Mouse (Mus musculus) embryonic facial prominence, embryonic 15.5 days (tissue): Measurements from ENCODE around the gene Cyb561d2. TPM values are rescaled to one million over a fixed set of nuclear protein-coding genes. Genes with fewer than 3 reads are reported as not detected.

Experiments used
- ATAC-seq: fragments of 200-750 bp; cut with Nextera tagmentation; 2 replicates; pipeline ENCODE4 v1.8.0; 2017; ENCODE audit warnings: low read depth, moderate TSS enrichment; ENCODE audit not compliant: insufficient number of reproducible peaks, low FRiP score, low TSS enrichment
- H3K27ac ChIP-seq: fragments of 300-500 bp; sonication (generic); replicated peaks from 2 replicates; pipeline ENCODE4 v1.5.1; 2015; ENCODE audit warnings: mild to moderate bottlenecking, inconsistent platforms
- H3K27me3 ChIP-seq: fragments of 300-500 bp; sonication (generic); 2 replicates; pipeline ENCODE4 v1.6.1; 2015; ENCODE audit warnings: inconsistent platforms
- H3K36me3 ChIP-seq: fragments of 300-500 bp; sonication (generic); 2 replicates; pipeline ENCODE4 v1.6.1; 2015; ENCODE audit warnings: mild to moderate bottlenecking, inconsistent platforms
- H3K4me1 ChIP-seq: fragments of 300-500 bp; sonication (generic); 2 replicates; pipeline ENCODE4 v1.6.1; 2015; ENCODE audit warnings: inconsistent platforms
- H3K4me2 ChIP-seq: fragments of 300-500 bp; sonication (generic); replicated peaks from 2 replicates; pipeline ENCODE4 v1.6.1; 2015; ENCODE audit warnings: mild to moderate bottlenecking, inconsistent platforms
- H3K4me3 ChIP-seq: fragments of 300-500 bp; sonication (generic); replicated peaks from 2 replicates; pipeline ENCODE4 v1.5.1; 2015; ENCODE audit warnings: mild to moderate bottlenecking, inconsistent platforms
- H3K9ac ChIP-seq: fragments of 300-500 bp; sonication (generic); 2 replicates; pipeline ENCODE4 v1.6.1; 2015; ENCODE audit warnings: inconsistent platforms
- H3K9me3 ChIP-seq: fragments of 300-500 bp; sonication (generic); replicated peaks from 2 replicates; pipeline ENCODE4 v1.6.1; 2016; ENCODE audit warnings: inconsistent platforms
- WGBS: fragments of 180-500 bp; shearing (Covaris S2); methylation state at CpG from one replicate; pipeline ENCODE4 v1.1.7; 2015; 5-methylcytosine and 5-hydroxymethylcytosine counted together
- polyA plus RNA-seq: library from polyadenylated mRNA; unstranded; fragments of >200 nt; fragmentation: Nextera tagmentation; extraction: Ambion mirVana; gene quantifications from 2 replicates; pipeline ENCODE4 v1.2.1, GENCODE M21; 2015

The Cyb561d2 gene
- polyA plus RNA-seq, 1 experiment from 2014 or later: 26.4 TPM

DNA sequence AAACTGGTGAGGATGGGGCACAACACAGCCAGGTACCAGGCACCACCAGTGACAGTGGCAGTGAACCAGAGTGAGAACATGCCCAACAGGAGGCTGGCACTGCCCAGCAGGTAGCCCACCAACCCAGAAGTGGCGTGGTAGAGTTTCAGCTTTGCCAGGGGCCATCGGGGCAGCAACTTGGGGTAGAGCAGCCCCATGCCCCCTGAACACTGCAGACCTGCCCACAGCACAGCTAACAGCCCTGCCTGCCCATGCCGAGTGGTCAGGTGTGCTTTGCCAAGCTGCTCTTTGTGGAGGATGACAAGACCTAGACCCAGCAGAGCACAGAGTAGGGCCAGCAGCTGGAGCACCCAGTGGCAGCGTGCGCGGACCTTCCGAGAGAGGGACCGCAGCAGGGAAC lies 2.1 kb downstream of the Cyb561d2 start:
- peaks cover 50% of the 10 kb centered on the region for H3K36me3 ChIP-seq
- peaks cover 47% of the 10 kb centered on the region for H3K4me1 ChIP-seq
- no peaks in the 10 kb centered on the region for H3K27me3 ChIP-seq
- H3K4me3 ChIP-seq: no peak overlapping the region
- H3K9ac ChIP-seq: no peak overlapping the region
- no peak for ATAC-seq
- no peaks in the 10 kb centered on the region for H3K9me3 ChIP-seq
- H3K27ac ChIP-seq: no peak overlapping the region
- H3K4me2 ChIP-seq: no peak overlapping the region
- WGBS: 93% methylated on average over 8 of the region's 8 CpGs

DNA sequence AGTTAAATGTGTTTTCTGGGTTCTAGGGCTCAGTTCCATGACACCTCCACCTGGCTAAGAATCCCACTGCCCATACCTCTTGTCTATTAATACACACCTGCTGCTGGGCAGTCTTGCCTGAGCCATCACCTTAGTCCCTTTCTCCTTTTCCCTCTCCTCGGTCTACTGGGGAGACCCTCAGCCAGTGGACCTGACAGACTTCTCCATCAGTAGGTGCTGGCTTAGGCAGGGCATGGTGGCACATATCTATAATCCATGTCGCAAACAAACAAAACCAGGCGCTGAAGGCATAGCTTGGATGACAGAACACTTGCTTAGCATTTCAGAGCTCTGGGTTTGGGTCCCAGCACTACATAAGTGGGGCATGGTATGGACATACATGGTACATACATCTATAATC lies 3.3 kb downstream of the Cyb561d2 start:
- 92% methylated on average over 3 of the region's 3 CpGs for WGBS
- Histone ChIP-seq H3K4me3 (no peak overlapping the region), H3K27ac (no peak overlapping the region), H3K4me2 (no peak overlapping the region), H3K4me1 (peaks cover 50% of the 10 kb centered on the region), H3K27me3 (no peaks in the 10 kb centered on the region), H3K9me3 (no peaks in the 10 kb centered on the region), H3K36me3 (peaks cover 39% of the 10 kb centered on the region), H3K9ac (no peak overlapping the region)
- no peak for ATAC-seq

DNA sequence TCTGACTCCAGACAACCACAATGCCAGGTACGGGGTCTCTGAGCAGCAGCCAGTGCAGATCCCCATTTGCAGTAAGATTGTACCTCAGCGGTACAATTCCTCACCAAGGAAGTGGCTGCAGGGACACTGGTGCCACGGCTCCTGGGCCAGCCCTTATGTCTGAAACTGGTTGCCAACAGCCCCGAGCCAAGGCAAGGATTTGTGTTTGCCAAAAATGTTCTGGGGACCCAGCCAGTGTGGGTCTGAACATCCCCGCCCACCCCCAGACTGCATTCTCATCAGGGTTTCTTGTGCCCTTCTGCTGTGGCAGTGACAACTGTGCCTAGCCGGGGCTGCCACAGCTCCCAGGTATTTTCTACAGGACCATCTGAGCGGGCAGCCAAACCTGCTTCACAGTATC lies 3.8 kb downstream of the Cyb561d2 start:
- no peaks in the 10 kb centered on the region for H3K9me3 ChIP-seq

DNA sequence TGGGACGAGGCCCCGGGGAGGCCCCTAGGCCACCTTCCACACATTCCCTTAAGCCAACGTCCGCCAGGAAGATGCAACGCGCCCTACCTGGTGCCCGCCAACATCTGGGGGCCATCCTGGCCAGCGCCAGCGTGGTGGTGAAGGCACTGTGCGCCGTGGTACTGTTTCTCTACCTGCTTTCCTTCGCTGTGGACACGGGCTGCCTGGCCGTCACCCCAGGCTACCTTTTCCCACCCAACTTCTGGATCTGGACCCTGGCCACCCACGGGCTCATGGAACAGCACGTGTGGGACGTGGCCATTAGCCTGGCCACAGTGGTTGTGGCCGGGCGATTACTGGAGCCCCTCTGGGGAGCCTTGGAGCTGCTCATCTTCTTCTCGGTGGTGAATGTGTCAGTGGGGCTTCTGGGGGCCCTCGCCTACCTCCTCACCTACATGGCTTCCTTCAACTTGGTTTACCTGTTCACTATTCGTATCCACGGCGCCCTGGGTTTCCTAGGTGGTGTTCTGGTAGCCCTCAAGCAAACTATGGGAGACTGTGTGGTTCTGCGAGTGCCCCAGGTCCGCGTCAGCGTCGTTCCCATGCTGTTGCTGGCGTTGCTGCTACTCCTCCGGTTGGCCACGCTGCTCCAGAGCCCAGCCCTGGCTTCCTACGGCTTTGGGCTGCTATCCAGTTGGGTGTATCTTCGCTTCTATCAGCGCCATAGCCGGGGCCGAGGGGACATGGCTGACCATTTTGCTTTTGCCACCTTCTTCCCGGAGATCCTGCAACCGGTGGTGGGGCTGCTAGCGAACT lies 7.4 kb downstream of the Cyb561d2 start:
- Histone ChIP-seq H3K4me3 (peak overlapping the region; percentile 87), H3K9me3 (no peaks in the 10 kb centered on the region), H3K4me2 (peak overlapping the region; percentile 83), H3K27me3 (no peaks in the 10 kb centered on the region), H3K4me1 (peaks cover 30% of the 10 kb centered on the region), H3K36me3 (peaks cover 26% of the 10 kb centered on the region), H3K27ac (peak overlapping the region; percentile 92), H3K9ac (peak overlapping the region; percentile 93)
- no peak; the same call in 1 of the 2 replicates for ATAC-seq
- under 1% methylated on average over 40 of the region's 40 CpGs for WGBS

More for the DNA sequence above, 3.8 kb downstream of the Cyb561d2 start:
- H3K27me3 ChIP-seq: no peaks in the 10 kb centered on the region
- no peak for ATAC-seq
- H3K36me3 ChIP-seq: peaks cover 34% of the 10 kb centered on the region
- H3K4me3 ChIP-seq: no peak overlapping the region
- peaks cover 50% of the 10 kb centered on the region for H3K4me1 ChIP-seq
- H3K9ac ChIP-seq: no peak overlapping the region
- H3K4me2 ChIP-seq: no peak overlapping the region
- 91% methylated on average over 7 of the region's 7 CpGs for WGBS
- no peak overlapping the region for H3K27ac ChIP-seq

DNA sequence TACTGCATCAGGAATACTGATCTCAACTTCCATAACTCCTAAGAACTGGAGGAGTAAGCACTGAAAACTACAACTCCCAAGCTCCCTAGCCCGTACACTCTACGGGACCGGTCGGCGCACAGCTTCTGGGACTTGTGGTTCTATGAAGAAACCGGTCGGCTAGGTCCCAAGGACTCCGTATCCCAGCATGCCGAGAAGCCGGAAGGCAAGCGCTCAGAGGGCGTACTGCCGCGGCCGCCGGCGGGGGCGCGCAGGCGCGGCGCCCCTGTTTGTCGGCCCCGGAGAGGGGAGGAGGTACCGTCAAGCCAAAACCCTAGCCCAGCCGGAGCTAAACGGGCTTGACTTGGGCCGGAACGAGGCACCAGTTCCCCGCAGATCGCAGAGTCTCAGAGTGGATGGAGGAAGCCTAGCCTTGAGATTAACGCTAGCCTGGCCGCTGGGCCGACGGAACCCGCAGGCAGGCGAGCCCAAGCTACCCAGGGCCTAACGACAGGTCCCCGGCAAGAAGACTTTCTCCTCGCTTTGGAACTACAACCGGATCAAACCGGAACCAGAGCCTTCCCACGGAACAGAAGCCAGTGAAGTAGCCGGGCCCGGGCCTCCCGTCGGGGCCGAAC lies 8.1 kb downstream of the Cyb561d2 start, which contains the start of gene Tmem115:
TSS of gene Tmem115 (plus strand) at position 155 of the 617 bp plus-strand sequence.
- Histone ChIP-seq H3K4me2 (peak within 1 kb of the TSS; percentile 83), H3K9me3 (no peaks in the 10 kb centered on the region), H3K4me1 (peaks cover 30% of the 10 kb centered on the region), H3K4me3 (peak within 1 kb of the TSS; percentile 87), H3K27me3 (no peaks in the 10 kb centered on the region), H3K36me3 (peaks cover 19% of the 10 kb centered on the region), H3K9ac (peak within 1 kb of the TSS; percentile 93), H3K27ac (peak within 1 kb of the TSS; percentile 92)
- under 1% methylated on average over 48 of the region's 48 CpGs for WGBS
- ATAC-seq: peak; percentile 99

DNA sequence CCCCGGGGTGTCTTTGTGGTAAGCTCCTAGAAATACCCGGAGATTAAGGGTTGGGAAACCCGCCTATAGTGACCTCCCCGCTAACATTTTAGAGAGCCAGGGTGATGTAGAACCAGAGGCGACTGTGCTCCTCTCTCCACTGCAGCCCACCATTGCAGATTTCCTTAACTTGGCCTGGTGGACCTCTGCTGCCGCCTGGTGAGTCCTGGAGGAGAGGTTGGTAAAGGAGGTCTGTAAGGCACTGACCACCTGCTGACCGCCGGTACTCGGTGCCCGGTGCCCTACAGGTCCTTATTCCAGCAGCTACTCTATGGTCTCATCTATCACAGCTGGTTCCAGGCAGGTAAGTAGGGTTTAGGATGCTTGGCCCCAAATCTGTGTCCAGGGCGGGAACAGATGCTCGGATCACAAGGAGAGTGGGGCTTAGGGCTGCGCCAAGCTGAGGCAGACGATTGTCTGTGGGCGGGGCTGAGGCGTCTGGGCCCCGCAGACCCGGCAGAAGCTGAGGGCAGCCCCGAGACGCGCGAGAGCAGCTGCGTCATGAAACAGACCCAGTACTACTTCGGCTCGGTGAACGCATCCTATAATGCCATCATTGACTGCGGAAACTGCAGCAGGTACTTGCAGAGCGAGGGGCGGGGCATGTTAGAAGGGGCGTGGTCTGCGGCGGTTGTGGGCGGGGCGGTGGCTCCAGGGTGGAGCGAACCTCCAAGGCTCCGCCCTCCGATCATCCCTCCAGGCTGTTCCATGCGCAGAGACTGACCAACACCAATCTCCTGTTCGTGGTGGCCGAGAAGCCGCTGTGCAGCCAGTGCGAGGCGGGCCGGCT lies 15.6 kb downstream of the Cyb561d2 start:
- 5% methylated on average over 44 of the region's 44 CpGs for WGBS
- Histone ChIP-seq H3K9me3 (no peaks in the 10 kb centered on the region), H3K4me1 (peaks cover 27% of the 10 kb centered on the region), H3K36me3 (no peaks in the 10 kb centered on the region), H3K4me2 (peak overlapping the region; percentile 84), H3K4me3 (peak overlapping the region; percentile 41), H3K9ac (no peak overlapping the region), H3K27ac (no peak overlapping the region), H3K27me3 (peaks cover 33% of the 10 kb centered on the region)
- ATAC-seq: peak; percentile 46

DNA sequence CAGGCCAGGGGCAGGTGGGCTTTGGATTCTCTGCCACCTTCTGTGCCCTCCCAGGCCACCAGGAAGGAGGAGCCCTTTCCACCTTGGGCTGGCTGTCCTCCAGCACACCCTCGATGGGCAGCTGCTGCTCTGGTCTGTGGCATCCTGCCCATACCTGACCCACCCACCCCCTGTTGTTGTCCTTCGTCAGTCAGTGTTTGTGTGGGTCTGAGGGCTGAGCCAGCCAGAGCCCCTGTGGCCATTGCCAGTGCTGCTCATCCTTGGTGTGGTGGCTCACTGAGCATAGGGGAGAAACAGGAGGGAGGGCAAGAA lies 19.6 kb downstream of the Cyb561d2 start:
- peak overlapping the region; percentile 35 for H3K4me2 ChIP-seq
- no peak overlapping the region for H3K9ac ChIP-seq
- H3K4me3 ChIP-seq: no peak overlapping the region
- ATAC-seq: no peak
- peak overlapping the region; percentile 45; the same call in 1 of the 2 replicates for H3K27ac ChIP-seq
- H3K9me3 ChIP-seq: no peaks in the 10 kb centered on the region
- no peaks in the 10 kb centered on the region for H3K36me3 ChIP-seq
- 39% methylated on average over 2 of the region's 2 CpGs for WGBS
- H3K4me1 ChIP-seq: peaks cover 31% of the 10 kb centered on the region
- H3K27me3 ChIP-seq: peaks cover 25% of the 10 kb centered on the region

DNA sequence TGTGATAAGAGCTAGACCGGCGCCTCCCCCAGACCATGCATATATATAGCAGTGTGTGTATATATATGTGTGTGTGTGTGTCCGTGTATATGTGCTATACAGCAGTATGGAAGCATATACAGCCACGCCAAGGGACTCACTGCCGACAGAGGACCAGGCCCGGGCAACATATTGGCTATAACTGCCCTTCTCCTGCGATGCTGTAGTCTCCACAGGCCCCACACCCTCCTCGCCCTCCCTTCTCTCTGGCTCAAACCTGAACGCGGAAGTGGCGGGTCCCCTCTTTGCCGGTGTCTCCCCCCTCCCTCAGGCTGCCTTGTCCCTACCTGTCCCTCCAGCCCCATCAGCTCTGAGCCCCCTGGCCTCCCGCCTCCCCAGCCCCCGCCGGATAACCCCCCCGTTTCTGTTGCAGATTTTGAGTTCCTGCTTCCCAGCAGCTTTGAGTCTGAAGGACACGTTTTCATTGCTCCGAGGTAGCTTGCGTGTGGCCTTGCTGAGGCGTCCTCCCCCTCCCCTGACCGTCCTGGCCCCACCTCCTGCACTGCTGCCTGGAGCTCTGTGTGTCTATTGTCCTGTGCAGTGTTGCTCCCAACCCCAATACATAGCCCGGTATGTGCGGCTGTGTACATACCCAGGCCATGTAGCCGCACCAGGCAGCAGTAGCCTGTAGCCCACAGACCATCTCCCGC lies 20.1 kb downstream of the Cyb561d2 start:
- Histone ChIP-seq H3K27me3 (peaks cover 21% of the 10 kb centered on the region), H3K9ac (no peak overlapping the region), H3K36me3 (no peaks in the 10 kb centered on the region), H3K4me2 (peak overlapping the region; percentile 35), H3K27ac (peak overlapping the region; percentile 45; the same call in 1 of the 2 replicates), H3K4me1 (peaks cover 26% of the 10 kb centered on the region), H3K9me3 (no peaks in the 10 kb centered on the region), H3K4me3 (peak overlapping the region; percentile 15; the same call in 1 of the 2 replicates)
- ATAC-seq: no peak
- WGBS: 20% methylated on average over 25 of the region's 25 CpGs

DNA sequence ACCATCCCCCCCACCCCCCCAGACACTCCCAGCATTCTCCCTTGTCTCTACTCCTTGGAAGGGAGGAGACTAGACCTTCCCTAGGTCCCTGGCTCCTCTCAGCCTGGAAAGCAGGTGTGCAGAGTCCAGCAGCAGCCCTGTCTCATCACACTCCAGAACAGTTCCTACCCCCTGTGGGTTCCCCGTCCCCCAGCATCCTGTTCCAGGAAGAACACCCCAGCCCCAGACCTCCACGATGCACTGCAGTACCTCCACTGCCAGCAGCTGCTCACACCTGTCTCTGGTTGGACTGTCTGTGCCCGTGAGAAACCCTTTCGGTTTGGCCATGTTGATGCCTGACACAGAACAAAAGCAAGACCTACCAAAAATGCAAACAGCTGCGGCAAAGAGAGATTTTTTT lies 20.8 kb downstream of the Cyb561d2 start:
- Histone ChIP-seq H3K4me2 (no peak overlapping the region), H3K4me1 (peaks cover 19% of the 10 kb centered on the region), H3K9ac (no peak overlapping the region), H3K27ac (no peak overlapping the region), H3K36me3 (no peaks in the 10 kb centered on the region), H3K27me3 (peaks cover 14% of the 10 kb centered on the region), H3K9me3 (no peaks in the 10 kb centered on the region), H3K4me3 (no peak overlapping the region)
- no peak for ATAC-seq
- WGBS: 30% methylated on average over 5 of the region's 5 CpGs

DNA sequence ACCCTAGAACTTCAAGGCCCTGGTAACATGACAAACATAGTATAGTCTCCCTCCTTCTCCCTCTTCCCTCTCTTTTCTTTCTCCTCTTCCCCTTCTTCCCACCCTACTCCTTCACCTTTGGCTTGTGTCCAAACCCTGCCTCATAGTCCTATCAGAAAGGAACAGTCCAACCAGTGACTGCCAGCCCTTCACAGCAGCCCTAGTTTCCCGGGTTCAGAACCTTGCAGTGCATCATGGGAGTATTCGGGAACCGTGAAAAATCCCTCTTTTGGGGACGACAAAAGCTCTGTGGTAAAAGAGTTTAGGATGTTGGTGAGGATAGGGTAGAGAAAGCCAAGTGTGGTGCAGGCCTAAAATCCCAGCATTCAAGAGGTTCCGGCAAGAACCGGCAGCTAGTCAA lies 21.7 kb downstream of the Cyb561d2 start:
- Histone ChIP-seq H3K4me3 (no peak overlapping the region), H3K4me2 (no peak overlapping the region), H3K27ac (no peak overlapping the region), H3K4me1 (peaks cover 18% of the 10 kb centered on the region), H3K27me3 (peaks cover 6% of the 10 kb centered on the region), H3K9ac (no peak overlapping the region), H3K36me3 (no peaks in the 10 kb centered on the region), H3K9me3 (no peaks in the 10 kb centered on the region)
- 55% methylated on average over 6 of the region's 6 CpGs for WGBS
- no peak for ATAC-seq
